Mouse (Mus musculus) brain, adult 2 months (tissue): ENCODE data around the gene Pgap3.

Experiments used
- DNase-seq: peaks from one replicate; pipeline ENCODE4 v3.0.0; 2011; ENCODE audit warnings: low read depth, low spot score

Gene Pgap3

GRCm38 (mm10) chr11:98400161-98400726 lies at the start of gene Pgap3:
TSS of gene Pgap3 (minus strand) at chr11:98400490.
- peak; percentile 97 for DNase-seq

GRCm38 (mm10) chr11:98449419-98449818 lies 49.1 kb upstream of the Pgap3 start:
- no peak for DNase-seq

- no peak for DNase-seq
Observed at GRCm38 (mm10) chr11:98448191-98448790, 48.0 kb upstream of the Pgap3 start.

GRCm38 (mm10) chr11:98447475-98447834 lies 47.2 kb upstream of the Pgap3 start:
- DNase-seq = no peak

- DNase-seq = peak; percentile 85
Observed at GRCm38 (mm10) chr11:98446562-98447474, 46.5 kb upstream of the Pgap3 start.

- no peak for DNase-seq
Observed at GRCm38 (mm10) chr11:98446213-98446561, 45.9 kb upstream of the Pgap3 start, which contains the start of gene Grb7. TSS of gene Grb7 (plus strand) at chr11:98446394.

- peak; percentile 29 for DNase-seq
Observed at GRCm38 (mm10) chr11:98445679-98446078, 45.4 kb upstream of the Pgap3 start.

- DNase-seq = no peak
Observed at GRCm38 (mm10) chr11:98445238-98445637, 44.9 kb upstream of the Pgap3 start.

- DNase-seq = no peak
Observed at GRCm38 (mm10) chr11:98443688-98444087, 43.4 kb upstream of the Pgap3 start.

GRCm38 (mm10) chr11:98438331-98439158 lies 38.3 kb upstream of the Pgap3 start, which contains the start of gene Mien1:
TSS of gene Mien1 (minus strand) at chr11:98438991.
- DNase-seq = peak; percentile 97

- no peak for DNase-seq
Observed at GRCm38 (mm10) chr11:98437441-98437840, 37.2 kb upstream of the Pgap3 start.

GRCm38 (mm10) chr11:98435723-98436122 lies 35.4 kb upstream of the Pgap3 start:
- DNase-seq = no peak

- DNase-seq = no peak
Observed at GRCm38 (mm10) chr11:98431743-98432502, 31.6 kb upstream of the Pgap3 start.

GRCm38 (mm10) chr11:98428436-98428835 lies 28.1 kb upstream of the Pgap3 start:
- DNase-seq = no peak

GRCm38 (mm10) chr11:98426592-98426991 lies 26.3 kb upstream of the Pgap3 start:
- no peak for DNase-seq

GRCm38 (mm10) chr11:98418939-98419547 lies 18.8 kb upstream of the Pgap3 start:
- no peak for DNase-seq

- DNase-seq = peak; percentile 44
Observed at GRCm38 (mm10) chr11:98418273-98418672, 18.0 kb upstream of the Pgap3 start.

GRCm38 (mm10) chr11:98417074-98417473 lies 16.8 kb upstream of the Pgap3 start:
- no peak for DNase-seq

GRCm38 (mm10) chr11:98414162-98414561 lies 13.9 kb upstream of the Pgap3 start:
- DNase-seq = no peak

- DNase-seq = no peak
Observed at GRCm38 (mm10) chr11:98413731-98414130, 13.4 kb upstream of the Pgap3 start.
